Mouse (Mus musculus) ES-E14 (cell line): ENCODE measurements around the gene Tmem179. TPM values are rescaled to one million over a fixed set of nuclear protein-coding genes. Genes with fewer than 3 reads are reported as not detected.

Source experiments
- DNase-seq: peaks from one replicate; pipeline ENCODE4 v3.0.0-alpha.2; 2013; ENCODE audit warnings: low read depth, low spot score
- H3K27ac ChIP-seq: 2 replicates; pipeline ENCODE4 v1.5.1; 2012; ENCODE audit warnings: low read depth, mild to moderate bottlenecking, low read length, moderate library complexity, mixed read lengths; ENCODE audit not compliant: poor library complexity, insufficient read depth, severe bottlenecking
- H3K36me3 ChIP-seq: 2 replicates; pipeline ENCODE4 v1.6.1; 2012; ENCODE audit warnings: mild to moderate bottlenecking, low read length, moderate library complexity, mixed read lengths; ENCODE audit not compliant: control insufficient read depth, poor library complexity, insufficient read depth, severe bottlenecking
- H3K4me1 ChIP-seq, 2 experiments: fragments of 150-350 bp in 1 of 2; sonication (generic) in 1 of 2; 2 replicates each; pipeline ENCODE4 v1.6.1; 2012; ENCODE audit warnings: low read length in 2 of 2, mild to moderate bottlenecking in 1 of 2, mixed read lengths in 1 of 2; ENCODE audit not compliant: control insufficient read depth in 2 of 2, insufficient read depth in 2 of 2, poor library complexity in 1 of 2
- H3K4me3 ChIP-seq, 2 experiments: fragments of 150-350 bp in 1 of 2; sonication (generic) in 1 of 2; 2 replicates each; pipeline ENCODE4 v1.5.1; 2012; ENCODE audit warnings: low read length in 2 of 2, low read depth in 1 of 2, mild to moderate bottlenecking in 1 of 2, mixed read lengths in 1 of 2; ENCODE audit not compliant: insufficient read depth in 1 of 2, poor library complexity in 1 of 2, severe bottlenecking in 1 of 2
- H3K9ac ChIP-seq: 2 replicates; pipeline ENCODE4 v1.6.1; 2012; ENCODE audit warnings: low read depth, mild to moderate bottlenecking, low read length, mixed read lengths; ENCODE audit not compliant: poor library complexity, insufficient read depth, severe bottlenecking
- H3K9me3 ChIP-seq: fragments of 150-350 bp; sonication (generic); 2 replicates; pipeline ENCODE4 v1.6.1; 2012; ENCODE audit warnings: low read depth, mild to moderate bottlenecking, low read length; ENCODE audit not compliant: control insufficient read depth, insufficient read depth
- CHD2 ChIP-seq: IDR thresholded peaks from 2 replicates; pipeline ENCODE4 v1.6.1; 2014; ENCODE audit warnings: mild to moderate bottlenecking, low read depth, low read length, inconsistent platforms
- HCFC1 ChIP-seq: IDR thresholded peaks from 2 replicates; pipeline ENCODE4 v1.6.1; 2012; ENCODE audit warnings: low read length, inconsistent platforms, borderline replicate concordance; ENCODE audit not compliant: insufficient read depth
- MAFK ChIP-seq: IDR thresholded peaks from 2 replicates; pipeline ENCODE4 v1.6.1; 2014; ENCODE audit warnings: mild to moderate bottlenecking, low read depth, low read length, inconsistent platforms; ENCODE audit not compliant: insufficient read depth
- ZC3H11A ChIP-seq: IDR thresholded peaks from 2 replicates; pipeline ENCODE4 v1.6.1; 2012; ENCODE audit warnings: low read depth, mild to moderate bottlenecking, inconsistent platforms, low read length, borderline replicate concordance
- ZNF384 ChIP-seq: IDR thresholded peaks from 2 replicates; pipeline ENCODE4 v1.6.1; 2012; ENCODE audit warnings: low read depth, low read length, inconsistent platforms
- in situ Hi-C, 2 experiments: fragments of 600-800 bp; cut with MboI; formaldehyde crosslinking; loops; one replicate each; pipeline ENCODE4 v1.15.1; 2025; ENCODE audit warnings: low sequenced_read_pairs in 2 of 2, inconsistent platforms in 1 of 2; ENCODE audit not compliant: unreplicated experiment in 2 of 2
- total RNA-seq: library from RNA; depleted of rRNA; stranded (reverse); fragments of 300-350 nt; gene quantifications from 2 replicates; pipeline ENCODE4 v1.2.3, GENCODE M21; 2012

The Tmem179 gene
- total RNA-seq, 1 experiment: 3.1 TPM

- in situ Hi-C loops: loop anchor here (10.0 to 25.0 kb wide), 2 partner anchors 400 to 408 kb away; partner anchors contain the start of gene Kif26a (in 2 of the 2)
- DNase-seq: no peak
- H3K36me3 ChIP-seq: no peaks in the 10 kb centered on the region
- no peak overlapping the region for H3K9ac ChIP-seq
- H3K27ac ChIP-seq: no peak overlapping the region
- H3K9me3 ChIP-seq: no peaks in the 10 kb centered on the region
- peaks cover 0 to 17% of the 10 kb centered on the region in 2 experiments; a peak in 2 of 4 replicates for H3K4me1 ChIP-seq
- no peak for TF ChIP-seq ZNF384
- no peak for TF ChIP-seq CHD2
- no peak for TF ChIP-seq MAFK
- TF ChIP-seq HCFC1: no peak
- no peak for TF ChIP-seq ZC3H11A
- H3K4me3 ChIP-seq: no peak overlapping the region
These were observed 28.6 kb upstream of the Tmem179 start for GRCm38 (mm10) chr12:112544946-112545701.

- no peak overlapping the region for H3K27ac ChIP-seq
These were observed 27.4 kb upstream of the Tmem179 start for GRCm38 (mm10) chr12:112543941-112544340.

GRCm38 (mm10) chr12:112542920-112543300 lies 26.4 kb upstream of the Tmem179 start:
- in situ Hi-C loops: loop anchor here (10.0 to 25.0 kb wide), 2 partner anchors 398 to 406 kb away; partner anchors contain the start of gene Kif26a (in 2 of the 2)
- Histone ChIP-seq H3K36me3 (no peaks in the 10 kb centered on the region), H3K27ac (no peak overlapping the region), H3K4me1 (peaks cover 4 to 33% of the 10 kb centered on the region in 2 experiments; a peak in 3 of 4 replicates), H3K9ac (no peak overlapping the region), H3K4me3 (no peak overlapping the region), H3K9me3 (no peaks in the 10 kb centered on the region)
- peak; percentile 87 for DNase-seq
- TF ChIP-seq ZNF384 (no peak), MAFK (peak; percentile 21; the same call in 1 of the 2 replicates), ZC3H11A (peak; percentile 92), CHD2 (no peak), HCFC1 (no peak)

More at GRCm38 (mm10) chr12:112543941-112544340, 27.4 kb upstream of the Tmem179 start:
- DNase-seq: no peak
- H3K9me3 ChIP-seq: no peaks in the 10 kb centered on the region
- in situ Hi-C loops: loop anchor here (10.0 to 25.0 kb wide), 2 partner anchors 399 to 407 kb away; partner anchors contain the start of gene Kif26a (in 2 of the 2)
- TF ChIP-seq ZNF384 (no peak), CHD2 (no peak), ZC3H11A (no peak), HCFC1 (no peak), MAFK (no peak)
- H3K36me3 ChIP-seq: no peaks in the 10 kb centered on the region
- H3K4me1 ChIP-seq: peaks cover 4 to 25% of the 10 kb centered on the region in 2 experiments; a peak in 3 of 4 replicates
- no peak overlapping the region for H3K4me3 ChIP-seq
- no peak overlapping the region for H3K9ac ChIP-seq

GRCm38 (mm10) chr12:112542257-112542919 lies 25.8 kb upstream of the Tmem179 start:
- Histone ChIP-seq H3K4me1 (peaks cover 4 to 33% of the 10 kb centered on the region in 2 experiments; a peak in 3 of 4 replicates), H3K4me3 (no peak overlapping the region), H3K27ac (no peak overlapping the region), H3K36me3 (no peaks in the 10 kb centered on the region), H3K9me3 (no peaks in the 10 kb centered on the region), H3K9ac (no peak overlapping the region)
- TF ChIP-seq MAFK (no peak), HCFC1 (no peak), ZNF384 (no peak), CHD2 (no peak)
- in situ Hi-C loops: loop anchor here (10.0 to 25.0 kb wide), 2 partner anchors 398 to 405 kb away; partner anchors contain the start of gene Kif26a (in 2 of the 2)
- no peak for DNase-seq
